Mouse (Mus musculus) intestine, postnatal 0 days (tissue): ENCODE data around the gene Rere. TPM values are rescaled to one million over a fixed set of nuclear protein-coding genes. Genes with fewer than 3 reads are reported as not detected.

Experiments used
- ATAC-seq: fragments of 200-750 bp; cut with Nextera tagmentation; 2 replicates; pipeline ENCODE4 v1.8.0; 2017; ENCODE audit warnings: mild to moderate bottlenecking, moderate TSS enrichment, moderate library complexity
- H3K27ac ChIP-seq: fragments of 300-500 bp; sonication (generic); 2 replicates; pipeline ENCODE4 v1.5.1; 2014; ENCODE audit warnings: mild to moderate bottlenecking, low read depth, low read length, moderate library complexity
- H3K27me3 ChIP-seq: fragments of 300-500 bp; sonication (generic); replicated peaks from 2 replicates; pipeline ENCODE4 v1.6.1; 2014; ENCODE audit warnings: low read length, mixed read lengths; ENCODE audit not compliant: control insufficient read depth, insufficient read depth
- H3K36me3 ChIP-seq: fragments of 300-500 bp; sonication (generic); 2 replicates; pipeline ENCODE4 v1.6.1; 2014; ENCODE audit warnings: mild to moderate bottlenecking, moderate library complexity; ENCODE audit not compliant: control insufficient read depth, insufficient read depth
- H3K4me1 ChIP-seq: fragments of 300-500 bp; sonication (generic); replicated peaks from 2 replicates; pipeline ENCODE4 v1.6.1; 2014; ENCODE audit warnings: antibody characterized with exemption, low read length, mixed read lengths; ENCODE audit not compliant: control insufficient read depth, insufficient read depth
- H3K4me2 ChIP-seq: fragments of 300-500 bp; sonication (generic); replicated peaks from 2 replicates; pipeline ENCODE4 v1.6.1; 2014; ENCODE audit warnings: low read depth, mild to moderate bottlenecking, moderate library complexity
- H3K4me3 ChIP-seq: fragments of 300-500 bp; sonication (generic); 2 replicates; pipeline ENCODE4 v1.5.1; 2014; ENCODE audit warnings: low read depth, low read length
- H3K9ac ChIP-seq: fragments of 300-500 bp; sonication (generic); 2 replicates; pipeline ENCODE4 v1.6.1; 2014; ENCODE audit warnings: mild to moderate bottlenecking, low read depth, low read length
- H3K9me3 ChIP-seq: fragments of 300-500 bp; sonication (generic); 2 replicates; pipeline ENCODE4 v1.6.1; 2016; ENCODE audit warnings: mixed run types; ENCODE audit not compliant: control insufficient read depth
- CTCF ChIP-seq: sonication (generic); IDR thresholded peaks from 2 replicates; pipeline ENCODE4 v1.5.1; 2016; ENCODE audit warnings: low read depth, mild to moderate bottlenecking, control low read depth, antibody characterized with exemption, moderate library complexity
- WGBS: fragments of 180-500 bp; shearing (Covaris S2); extraction: QIAGEN DNeasy Blood & Tissue Kit; methylation state at CpG from one replicate; pipeline ENCODE4 v1.1.7; 2014; 5-methylcytosine and 5-hydroxymethylcytosine counted together
- polyA plus RNA-seq: library from polyadenylated mRNA; unstranded; fragments of >200 nt; fragmentation: Nextera tagmentation; extraction: Ambion mirVana; gene quantifications from 2 replicates; pipeline ENCODE4 v1.2.1, GENCODE M21; 2015

The Rere gene
- polyA plus RNA-seq, 1 experiment from 2014 or later = 22.4 TPM

DNA sequence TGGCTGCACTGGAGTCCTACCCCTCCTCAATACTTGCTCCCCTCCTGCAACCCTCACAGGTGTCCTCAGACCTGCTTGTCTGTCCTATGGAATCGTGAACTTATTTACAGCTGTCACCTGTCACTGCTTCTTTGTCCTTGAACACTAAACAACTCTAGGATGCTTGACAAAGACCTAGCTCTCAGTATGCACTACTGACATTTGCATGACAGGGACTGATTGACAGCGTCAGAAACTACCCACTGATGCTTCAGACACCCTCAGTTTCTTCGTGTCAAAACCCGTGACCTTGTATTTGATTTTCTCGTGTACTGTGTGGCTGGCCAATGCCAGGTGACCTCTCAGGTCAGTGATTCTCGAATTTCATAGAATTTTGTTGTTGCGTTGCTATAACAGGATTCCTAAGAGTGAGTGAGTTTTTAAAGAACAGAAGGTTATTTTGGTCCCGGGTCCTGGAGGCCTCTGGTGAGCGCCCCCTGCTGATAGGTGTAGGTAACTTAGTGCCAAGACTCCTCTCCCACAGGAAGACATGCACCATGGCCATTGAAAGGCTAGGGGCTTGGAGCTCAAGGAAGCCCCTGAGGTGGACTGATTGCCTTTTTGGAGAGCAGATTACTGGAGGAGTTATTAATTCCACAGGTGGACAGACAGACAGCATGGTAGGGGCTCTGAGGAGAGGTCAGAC, 378.6 kb downstream of the Rere start:
- Histone ChIP-seq H3K9ac (no peak overlapping the region), H3K9me3 (no peaks in the 10 kb centered on the region), H3K4me3 (no peak overlapping the region), H3K4me1 (peaks cover 4% of the 10 kb centered on the region; the same call in 1 of the 2 replicates), H3K4me2 (no peak overlapping the region), H3K27ac (no peak overlapping the region), H3K36me3 (no peaks in the 10 kb centered on the region), H3K27me3 (no peaks in the 10 kb centered on the region)
- 79% methylated on average over 9 of the region's 9 CpGs for WGBS
- TF ChIP-seq CTCF = peak; percentile 54
- no peak for ATAC-seq

DNA sequence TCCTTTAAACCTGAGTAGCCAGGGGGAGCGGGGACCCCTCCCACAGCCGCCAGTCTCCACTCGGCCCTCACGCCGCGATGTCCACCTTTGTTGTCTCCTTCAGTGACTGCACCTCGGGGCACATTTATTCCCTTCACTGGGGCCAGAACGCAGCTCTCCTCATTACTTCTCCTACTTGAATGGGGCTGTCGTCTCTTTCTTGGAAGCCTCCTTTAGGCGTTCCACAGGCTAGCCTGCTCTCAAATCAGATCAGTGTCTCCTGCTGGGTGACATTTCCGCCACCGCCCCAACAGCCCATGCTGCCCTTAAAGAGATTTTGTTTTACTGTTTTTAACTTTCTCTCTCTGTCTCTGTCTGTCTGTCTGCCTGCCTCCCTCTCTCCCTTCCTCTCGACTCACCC, 380.4 kb downstream of the Rere start:
- WGBS = 26% methylated on average over 13 of the region's 13 CpGs
- ATAC-seq = no peak

GRCm38 (mm10) chr4:150663192-150663591, 381.7 kb downstream of the Rere start:
- no peak for ATAC-seq
- H3K4me1 ChIP-seq = peaks cover 4% of the 10 kb centered on the region; the same call in 1 of the 2 replicates
- no peak overlapping the region for H3K4me3 ChIP-seq

More for the DNA sequence above, 380.4 kb downstream of the Rere start:
- H3K4me3 ChIP-seq = peak overlapping the region; percentile 5; the same call in 1 of the 2 replicates
- H3K9me3 ChIP-seq = no peaks in the 10 kb centered on the region
- TF ChIP-seq CTCF = no peak
- H3K27ac ChIP-seq = no peak overlapping the region
- H3K36me3 ChIP-seq = no peaks in the 10 kb centered on the region
- peak overlapping the region; percentile 33; the same call in 1 of the 2 replicates for H3K4me2 ChIP-seq
- H3K9ac ChIP-seq = no peak overlapping the region
- no peaks in the 10 kb centered on the region for H3K27me3 ChIP-seq
- H3K4me1 ChIP-seq = peaks cover 4% of the 10 kb centered on the region; the same call in 1 of the 2 replicates

DNA sequence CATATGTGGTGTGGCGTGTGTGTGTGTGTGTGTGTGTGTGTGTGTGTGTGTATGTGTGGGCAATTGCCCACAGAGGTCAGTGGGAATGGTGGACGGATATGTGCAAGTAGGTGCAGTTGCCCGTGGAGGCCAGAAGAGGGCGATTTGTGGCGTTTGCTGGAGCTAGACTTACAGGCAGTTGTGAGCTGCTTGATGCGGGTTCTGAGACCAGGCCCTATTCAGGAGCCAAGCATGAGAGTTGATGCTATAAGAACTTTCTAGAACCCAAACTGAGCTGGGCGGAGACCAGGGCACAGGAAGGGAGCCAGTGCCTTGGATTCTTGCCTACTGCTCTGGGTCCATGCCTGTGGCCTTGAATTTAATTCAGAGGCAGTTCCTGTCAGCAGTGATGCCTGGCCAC, 383.3 kb downstream of the Rere start:
- no peaks in the 10 kb centered on the region for H3K9me3 ChIP-seq
- H3K4me1 ChIP-seq = peaks cover 4% of the 10 kb centered on the region; the same call in 1 of the 2 replicates
- peak; percentile 57 for TF ChIP-seq CTCF

More at GRCm38 (mm10) chr4:150663192-150663591, 381.7 kb downstream of the Rere start:
- Histone ChIP-seq H3K4me2 (no peak overlapping the region), H3K27ac (no peak overlapping the region), H3K9ac (no peak overlapping the region), H3K27me3 (no peaks in the 10 kb centered on the region), H3K9me3 (no peaks in the 10 kb centered on the region), H3K36me3 (no peaks in the 10 kb centered on the region)
- 64% methylated on average over 12 of the region's 12 CpGs for WGBS
- TF ChIP-seq CTCF = peak; percentile 70

DNA sequence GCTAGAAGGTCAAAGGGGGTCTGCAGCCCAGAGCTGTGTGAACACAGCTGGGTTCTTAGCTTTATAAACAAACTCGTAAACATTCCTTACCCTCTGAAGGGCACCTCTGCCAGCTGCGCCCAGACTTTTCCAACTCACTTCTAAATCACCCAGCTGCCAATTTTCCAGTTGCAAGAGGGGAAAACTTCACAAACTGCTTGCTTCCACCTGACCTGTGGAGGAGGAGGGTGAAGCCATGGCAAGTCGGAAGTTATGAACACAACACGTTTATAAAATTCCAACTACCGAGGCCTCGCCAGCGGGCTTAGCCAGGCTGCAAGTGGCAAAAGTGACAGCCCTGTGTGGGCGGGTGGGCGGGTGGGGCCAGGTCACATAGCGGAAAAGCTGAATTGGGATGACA, 384.4 kb downstream of the Rere start:
- Histone ChIP-seq H3K9ac (no peak overlapping the region), H3K4me1 (peaks cover 4% of the 10 kb centered on the region; the same call in 1 of the 2 replicates), H3K4me3 (no peak overlapping the region), H3K27me3 (no peaks in the 10 kb centered on the region), H3K36me3 (no peaks in the 10 kb centered on the region), H3K9me3 (no peaks in the 10 kb centered on the region), H3K4me2 (no peak overlapping the region), H3K27ac (no peak overlapping the region)
- no peak for TF ChIP-seq CTCF
- WGBS = 78% methylated on average over 10 of the region's 10 CpGs
- ATAC-seq = no peak

More for the DNA sequence above, 383.3 kb downstream of the Rere start:
- no peak overlapping the region for H3K27ac ChIP-seq
- no peak overlapping the region for H3K9ac ChIP-seq
- no peak for ATAC-seq
- H3K4me2 ChIP-seq = no peak overlapping the region
- H3K27me3 ChIP-seq = no peaks in the 10 kb centered on the region
- 83% methylated on average over 7 of the region's 7 CpGs for WGBS
- H3K36me3 ChIP-seq = no peaks in the 10 kb centered on the region
- H3K4me3 ChIP-seq = no peak overlapping the region

Other genes with a start within 250 kb of the Rere start
- 2.5 and 3.2 TPM in 2 replicates for gene Gpr157, start 194.3 kb upstream of the Rere start, polyA plus RNA-seq
- gene Slc2a5, start 162.4 kb upstream of the Rere start, polyA plus RNA-seq = 23.8 and 26.9 TPM in 2 replicates
- gene Slc2a7, start 132.7 kb upstream of the Rere start, polyA plus RNA-seq = 7.0 and 8.2 TPM in 2 replicates
- not detected in 2 replicates for gene Car6, start 80.3 kb upstream of the Rere start, polyA plus RNA-seq
- gene Eno1, start 44.9 kb upstream of the Rere start, polyA plus RNA-seq = 644 and 733 TPM in 2 replicates